Mouse (Mus musculus) thymus, postnatal 14 days (tissue): Measurements from ENCODE around the gene Mrps23.
"Not testable (repeated sequence)": the region's sequence is repeated elsewhere in the genome, so short reads cannot be mapped to it uniquely, and the experiment has no call there.

Experiments used
- DNase-seq: peaks from one replicate; pipeline ENCODE4 v3.0.0; 2021

Mrps23 gene

GRCm38 (mm10) chr11:88180467-88180958, 23.7 kb upstream of the Mrps23 start:
- no peak for DNase-seq

- no peak for DNase-seq
Observed at GRCm38 (mm10) chr11:88180959-88181619, 23.1 kb upstream of the Mrps23 start.

- no peak for DNase-seq
Observed at GRCm38 (mm10) chr11:88184632-88185180, 19.5 kb upstream of the Mrps23 start.

GRCm38 (mm10) chr11:88186078-88186946, 17.9 kb upstream of the Mrps23 start:
- DNase-seq = no peak

DNA sequence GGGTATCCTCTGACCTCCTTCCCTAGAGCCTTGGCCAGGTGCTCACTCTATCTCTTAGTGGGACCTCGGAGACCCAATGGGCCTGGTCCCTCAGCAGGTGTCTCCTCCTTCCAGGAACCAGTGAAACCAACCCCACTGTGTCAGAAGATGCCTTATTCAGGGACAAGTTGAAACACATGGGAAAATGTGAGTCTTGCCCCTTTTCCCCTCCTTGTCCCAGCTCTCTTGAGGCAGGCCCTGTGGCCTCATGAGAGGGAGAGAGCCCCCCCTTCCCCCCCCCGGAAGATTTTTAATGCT, 17.3 kb upstream of the Mrps23 start:
- no peak for DNase-seq

GRCm38 (mm10) chr11:88187417-88188133, 16.6 kb upstream of the Mrps23 start:
- DNase-seq = peak; percentile 83

DNA sequence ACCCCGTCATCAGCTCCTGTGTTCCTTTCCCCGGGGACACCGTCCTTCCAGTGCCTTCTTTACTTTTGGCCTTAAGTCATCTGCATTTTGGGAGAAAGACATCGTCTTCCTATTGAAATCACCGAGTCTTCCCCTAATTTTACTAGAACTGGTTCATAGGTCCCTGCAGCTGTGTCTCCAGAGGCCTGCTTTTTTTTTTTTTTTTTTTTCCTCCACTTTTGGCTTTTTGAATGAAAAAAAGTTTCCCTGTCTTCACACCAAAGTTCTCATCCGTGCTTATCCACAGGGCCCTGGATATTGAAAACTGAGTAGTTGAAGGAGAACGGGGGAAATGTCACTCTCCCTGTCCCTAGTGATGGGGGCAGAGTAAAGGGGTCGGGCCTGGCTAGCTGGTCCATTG, 16.0 kb upstream of the Mrps23 start:
- no peak for DNase-seq

GRCm38 (mm10) chr11:88188635-88189034, 15.6 kb upstream of the Mrps23 start:
- no peak for DNase-seq

- peak; percentile 70 for DNase-seq
Observed at GRCm38 (mm10) chr11:88192595-88192994, 11.6 kb upstream of the Mrps23 start.

- peak; percentile 28 for DNase-seq
Observed at GRCm38 (mm10) chr11:88193098-88193823, 10.9 kb upstream of the Mrps23 start.

DNA sequence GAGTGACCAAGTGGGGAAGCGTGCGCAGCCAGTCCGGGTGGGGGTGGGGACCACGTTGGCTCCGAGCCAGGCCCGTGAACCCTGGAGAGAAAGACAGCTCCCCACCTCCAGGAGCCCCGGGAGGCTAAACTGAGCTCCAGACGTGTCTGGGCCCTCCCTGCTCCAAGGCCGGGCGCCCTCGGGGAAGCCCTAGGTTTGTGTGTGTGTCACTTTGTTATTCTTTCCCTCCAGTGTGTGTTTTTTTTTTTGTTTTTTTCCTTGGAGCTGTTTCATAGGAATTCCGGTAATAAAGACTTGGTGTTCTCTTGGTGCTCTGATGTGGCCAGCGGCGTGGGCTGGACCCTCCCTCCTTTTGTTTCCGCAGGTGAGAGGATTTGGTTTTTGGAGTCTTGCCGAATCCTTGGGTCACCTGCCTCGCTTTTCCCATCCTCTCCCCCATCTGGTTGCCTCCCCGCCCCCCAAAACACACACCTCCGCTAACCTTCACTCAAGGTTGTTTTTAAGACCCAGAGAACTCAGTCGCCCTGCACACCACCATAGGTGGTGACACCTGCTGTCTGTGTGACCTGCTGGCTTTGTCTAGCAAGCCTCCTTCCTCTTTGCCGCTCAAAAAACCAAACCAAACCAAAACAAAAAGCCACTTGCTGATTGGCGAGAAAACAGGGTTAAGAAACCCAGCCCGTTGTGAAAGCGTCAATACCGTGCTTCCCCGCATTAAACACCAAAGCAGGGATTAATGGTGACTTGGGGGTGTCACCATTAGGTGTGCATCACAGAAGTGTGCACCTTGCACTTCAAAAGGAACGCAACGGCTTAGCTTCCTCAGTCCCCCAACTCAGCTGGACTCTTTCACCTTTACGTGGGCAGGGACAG, 10.1 kb upstream of the Mrps23 start:
- peak; percentile 48 for DNase-seq

- not testable (repeated sequence) for DNase-seq
Observed at GRCm38 (mm10) chr11:88195699-88196098, 8.5 kb upstream of the Mrps23 start.

DNA sequence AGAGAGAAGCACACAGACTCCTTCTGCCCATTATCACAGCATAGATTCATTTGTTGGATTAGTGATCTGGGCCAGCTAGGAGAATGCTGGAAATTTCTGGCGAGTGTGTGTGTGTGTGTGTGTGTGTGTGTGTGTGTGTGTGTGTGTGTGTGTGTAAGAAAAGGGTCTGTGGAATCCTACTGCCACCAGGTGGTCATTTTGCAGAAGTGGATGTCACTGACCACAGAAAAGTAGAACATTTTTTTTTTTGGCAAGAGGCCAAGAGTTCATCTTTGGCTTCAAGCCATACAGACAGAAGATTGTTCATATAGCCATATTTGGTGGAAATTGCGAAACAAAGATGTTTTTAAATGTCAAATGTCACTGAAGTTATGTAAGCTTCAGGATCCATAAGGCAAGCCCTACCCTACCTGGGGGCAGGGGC, 7.0 kb upstream of the Mrps23 start:
- no peak for DNase-seq

DNA sequence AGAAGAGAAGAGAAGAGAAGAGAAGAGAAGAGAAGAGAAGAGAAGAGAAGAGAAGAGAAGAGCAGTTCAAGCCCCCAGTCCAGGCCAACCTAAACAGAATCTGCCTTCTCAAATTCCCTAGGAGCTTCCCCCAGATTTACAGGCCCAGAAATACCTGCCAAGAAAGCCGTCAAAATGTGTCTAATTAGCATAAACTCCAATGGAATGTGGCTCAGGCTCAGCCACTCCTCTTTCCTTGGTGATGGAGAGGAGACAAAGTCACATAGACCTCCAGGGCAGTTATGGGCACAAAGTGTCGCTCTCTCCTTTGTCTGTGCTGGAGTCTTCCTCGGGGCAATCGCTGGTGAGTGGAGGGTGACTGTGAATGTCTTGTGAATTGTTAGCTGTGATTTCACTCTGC, 6.0 kb upstream of the Mrps23 start:
- no peak for DNase-seq

DNA sequence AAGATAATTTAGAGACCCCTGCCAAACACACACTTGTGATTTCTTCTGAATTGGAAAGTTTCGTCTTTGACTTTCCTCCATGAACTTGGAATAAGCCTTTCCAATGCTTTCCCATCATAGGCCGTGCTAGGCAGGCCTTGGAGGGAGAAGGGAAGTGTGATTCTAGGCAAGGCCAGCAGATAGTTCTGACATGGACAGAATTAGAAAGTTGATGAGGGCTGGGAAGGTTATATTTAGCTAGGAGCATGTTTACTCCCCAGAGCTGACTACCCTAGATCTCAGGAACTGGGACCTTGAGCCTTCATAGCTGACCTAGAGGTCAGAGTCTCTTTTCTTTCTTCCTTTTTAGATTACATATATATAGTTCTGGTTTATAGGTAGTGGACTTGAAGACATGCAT, 3.0 kb upstream of the Mrps23 start:
- DNase-seq = no peak

- no peak for DNase-seq
Observed at GRCm38 (mm10) chr11:88202077-88202476, 2.1 kb upstream of the Mrps23 start.

DNA sequence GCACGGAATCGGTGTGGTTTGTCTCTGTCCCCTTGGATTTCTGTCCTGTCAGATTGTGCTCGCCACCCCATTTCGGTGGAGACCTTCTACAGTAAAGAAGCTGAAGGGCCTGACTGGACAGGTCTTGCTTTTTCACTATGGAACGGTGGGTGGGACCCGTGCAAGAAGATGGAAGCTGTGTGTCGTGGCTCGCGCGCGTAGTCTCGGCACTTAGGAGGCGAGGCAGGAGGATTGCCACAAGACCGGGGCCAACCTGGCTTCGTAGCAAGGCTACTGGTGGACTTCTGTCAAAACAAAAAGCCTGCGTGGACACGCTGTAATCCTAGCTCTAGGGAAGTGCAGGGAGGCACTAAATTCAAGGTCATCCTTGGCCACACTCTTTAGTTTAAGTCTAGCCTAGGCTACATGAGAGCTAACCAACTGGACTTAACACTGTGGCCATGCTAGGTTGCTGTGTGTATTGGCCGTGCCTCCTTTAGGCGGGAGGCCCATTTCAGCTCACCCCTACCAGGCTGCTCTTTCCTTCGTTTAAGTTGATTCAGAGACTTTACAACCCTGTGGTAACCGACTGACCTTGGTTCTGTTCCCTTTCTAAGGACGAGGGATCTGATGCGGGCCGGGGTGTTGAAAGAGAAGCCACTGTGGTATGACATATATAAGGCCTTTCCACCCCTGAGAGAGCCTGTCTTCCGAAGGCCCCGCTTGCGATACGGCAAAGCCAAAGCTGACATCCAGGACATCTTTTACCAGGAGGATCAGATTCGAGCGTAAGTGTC, 593 bp downstream of the Mrps23 start:
- no peak for DNase-seq

DNA sequence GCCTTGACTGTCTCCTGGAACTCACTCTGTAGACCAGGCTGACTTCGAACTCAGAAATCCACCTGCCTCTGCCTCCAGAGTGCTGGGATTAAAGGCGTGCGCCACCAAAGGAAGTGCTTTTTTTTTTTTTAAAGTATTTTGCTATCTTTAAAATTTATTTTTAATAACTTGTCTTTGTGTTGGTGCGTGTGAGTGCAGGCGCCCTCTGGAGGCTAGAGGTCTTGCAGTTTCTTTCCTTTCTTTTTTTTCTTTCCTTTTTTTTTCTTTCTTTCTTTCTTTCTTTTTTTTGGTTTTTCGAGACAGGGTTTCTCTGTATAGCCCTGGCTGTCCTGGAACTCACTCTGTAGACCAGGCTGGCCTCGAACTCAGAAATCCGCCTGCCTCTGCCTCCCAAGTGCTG, 2.4 kb downstream of the Mrps23 start:
- not testable (repeated sequence) for DNase-seq

DNA sequence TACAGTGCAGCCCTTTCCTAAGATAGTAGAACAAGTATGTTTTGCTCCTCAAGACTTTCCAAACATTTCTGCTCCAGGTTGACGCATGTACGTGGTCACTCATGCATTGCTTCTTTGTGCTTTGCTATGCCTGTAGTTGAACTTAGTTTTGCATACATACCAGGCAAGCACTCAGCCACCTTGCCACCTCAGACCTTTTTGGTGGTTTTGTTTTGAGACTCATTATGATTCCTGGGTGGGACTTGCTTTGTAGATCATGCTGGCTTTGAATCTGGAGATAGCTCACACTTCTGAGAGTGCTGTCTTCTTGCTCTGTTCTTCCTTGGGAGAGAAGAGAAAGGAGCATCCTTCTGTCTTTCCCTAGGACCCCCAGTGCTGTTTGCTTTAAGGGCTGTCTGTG, 3.5 kb downstream of the Mrps23 start:
- DNase-seq = no peak

DNA sequence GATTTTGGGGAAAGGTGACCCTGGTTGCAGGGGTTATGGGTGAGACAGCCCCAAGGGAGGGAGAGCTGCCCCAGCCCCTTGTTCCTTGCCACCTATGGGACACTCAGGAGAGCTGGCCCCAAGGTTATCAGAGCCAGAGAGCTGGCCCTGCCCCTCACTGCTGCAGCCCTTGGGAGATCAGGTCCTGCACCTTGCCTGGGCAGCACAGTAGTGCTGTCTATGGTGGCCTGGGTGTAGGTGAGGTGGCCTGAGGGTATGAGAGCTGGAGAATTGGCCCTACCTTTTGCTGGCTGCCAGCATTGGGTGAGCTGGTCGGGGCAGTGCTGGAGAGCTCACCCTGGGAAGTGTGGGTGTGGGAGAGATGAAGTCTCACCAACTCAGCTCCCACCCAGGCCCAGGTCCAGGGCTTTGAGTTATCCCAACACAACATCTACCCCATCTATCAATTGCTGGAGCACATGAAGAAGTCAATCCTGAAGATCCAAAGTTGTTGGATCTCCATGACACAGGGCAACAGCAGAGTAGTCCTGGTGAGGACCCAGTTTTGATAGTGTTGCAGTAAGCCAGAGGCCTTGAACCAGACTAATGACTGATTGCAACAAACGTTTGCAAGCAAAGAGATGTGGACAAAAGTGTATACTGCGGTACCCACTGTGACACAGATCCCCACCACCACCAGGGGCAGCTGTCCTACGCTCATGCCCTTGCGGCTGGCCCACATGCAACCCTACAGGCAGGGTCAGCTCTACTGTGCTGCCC, 7.8 kb downstream of the Mrps23 start:
- no peak for DNase-seq
